Mouse (Mus musculus): Measurements from ENCODE around the gene Eml2.

Gene Eml2

GRCm38 (mm10) chr7:19201660-19202059 is 25.4 kb downstream of the Eml2 start:
- in situ Hi-C loops (cut with MboI, MseI) = no loop called here

DNA sequence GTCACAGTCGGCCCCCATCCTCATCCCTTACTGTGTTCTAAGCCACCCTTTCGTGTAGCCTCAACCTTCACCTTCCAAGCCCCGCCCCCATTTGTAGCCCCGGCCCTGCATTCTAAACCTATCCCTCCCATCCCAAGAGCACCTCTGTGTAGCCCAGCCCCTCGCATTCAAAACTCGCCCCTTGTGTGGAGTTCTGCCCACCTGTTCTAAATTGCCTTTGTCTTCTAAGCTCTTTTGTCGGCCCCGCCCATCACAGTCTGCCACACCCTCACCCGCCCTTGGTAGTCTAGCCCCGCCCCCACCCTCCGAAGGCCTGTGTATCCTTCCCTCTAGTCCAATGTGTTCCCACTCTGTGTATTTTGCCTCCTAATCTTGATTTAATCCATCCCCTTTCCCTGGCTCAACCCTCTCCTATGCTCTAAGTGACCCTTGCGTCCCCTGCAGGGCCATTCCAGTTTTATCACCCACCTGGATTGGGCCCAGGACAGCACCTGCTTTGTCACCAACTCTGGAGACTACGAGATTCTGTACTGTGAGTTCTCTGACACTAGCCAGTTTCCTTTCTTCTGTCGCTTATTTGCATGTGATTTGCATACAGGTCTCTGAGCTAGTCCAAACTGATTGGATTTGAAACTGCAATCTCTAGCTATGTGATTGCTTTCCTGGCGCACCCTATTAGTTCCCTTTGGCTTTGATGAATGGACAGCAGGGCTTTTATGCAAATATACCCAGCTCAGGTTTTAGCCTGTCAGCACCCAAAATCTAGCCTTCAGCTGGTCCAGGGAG is 26.0 kb downstream of the Eml2 start:
- in situ Hi-C loops (cut with MboI, MseI) = no loop called here

DNA sequence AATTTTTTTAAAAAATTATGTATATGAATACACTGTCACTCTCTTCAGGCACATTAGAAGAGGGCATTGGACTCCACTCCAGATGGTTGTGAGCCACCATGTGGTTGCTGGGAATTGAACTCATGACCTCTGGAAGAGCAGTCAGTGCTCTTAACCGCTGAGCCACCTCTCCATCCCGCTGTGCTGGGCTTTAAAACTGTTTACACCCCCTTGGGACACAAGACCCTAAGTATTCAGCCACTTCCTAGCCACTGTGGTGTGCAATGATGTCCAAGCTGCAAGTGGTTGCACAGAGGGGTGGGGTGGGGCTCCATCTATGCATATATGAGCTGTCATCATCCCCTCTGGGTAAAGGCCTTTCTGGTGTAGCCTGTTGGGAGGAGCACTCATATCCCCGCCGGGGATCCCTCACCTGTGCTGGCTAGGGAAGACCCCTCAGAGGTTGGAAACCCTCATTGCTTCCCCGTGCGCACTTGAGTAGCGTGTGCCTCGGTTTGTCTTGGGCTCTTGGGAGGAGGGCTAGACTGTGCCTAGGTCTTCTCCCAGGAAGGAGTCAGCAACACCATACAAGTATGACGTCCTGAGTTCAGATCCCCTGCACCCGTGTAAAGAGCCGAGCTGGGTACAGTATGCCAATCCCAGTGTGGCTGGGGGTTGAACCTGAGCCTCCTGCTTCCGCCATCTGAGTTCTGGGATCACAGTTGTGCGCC is 32.1 kb downstream of the Eml2 start:
- in situ Hi-C loops (cut with MboI, MseI) = no loop called here

GRCm38 (mm10) chr7:19208944-19209472 is 32.8 kb downstream of the Eml2 start:
- in situ Hi-C loops (cut with MboI, MseI) = no loop called here

GRCm38 (mm10) chr7:19209494-19209893 is 33.3 kb downstream of the Eml2 start:
- in situ Hi-C loops (cut with MboI, MseI) = no loop called here

- in situ Hi-C loops (cut with MboI, MseI) = no loop called here
Measured at GRCm38 (mm10) chr7:19210010-19210409, 33.8 kb downstream of the Eml2 start.

DNA sequence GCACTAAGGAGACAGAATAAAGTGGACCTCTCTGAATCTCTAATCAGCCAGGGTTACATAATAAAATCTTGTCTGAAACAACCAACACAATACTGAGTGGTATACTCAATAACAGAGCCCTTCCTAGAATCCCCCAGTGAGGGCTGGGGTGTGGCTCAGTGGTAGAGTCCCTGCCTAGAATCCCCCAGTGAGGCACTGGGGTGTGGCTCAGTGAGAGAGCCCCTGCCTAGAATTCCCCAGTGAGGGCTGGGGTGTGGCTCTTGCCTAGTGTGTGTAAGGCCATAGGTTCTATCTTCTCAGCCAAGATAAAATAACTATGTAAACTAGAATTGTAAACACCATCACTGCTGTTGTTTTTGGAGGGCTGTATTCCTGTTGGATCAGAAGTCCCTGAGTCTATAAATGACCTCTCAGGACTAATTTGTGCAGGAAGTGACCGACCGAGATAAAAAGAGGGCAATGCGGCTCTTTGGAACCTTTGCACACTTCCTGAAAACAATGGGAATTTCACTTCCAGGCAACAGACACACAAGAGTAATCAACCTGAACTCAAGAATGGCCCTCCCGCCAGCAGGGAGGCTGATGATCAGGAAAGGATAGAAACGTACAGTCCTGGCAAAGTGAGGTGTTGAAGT is 34.9 kb downstream of the Eml2 start:
- in situ Hi-C loops (cut with MboI, MseI) = no loop called here

DNA sequence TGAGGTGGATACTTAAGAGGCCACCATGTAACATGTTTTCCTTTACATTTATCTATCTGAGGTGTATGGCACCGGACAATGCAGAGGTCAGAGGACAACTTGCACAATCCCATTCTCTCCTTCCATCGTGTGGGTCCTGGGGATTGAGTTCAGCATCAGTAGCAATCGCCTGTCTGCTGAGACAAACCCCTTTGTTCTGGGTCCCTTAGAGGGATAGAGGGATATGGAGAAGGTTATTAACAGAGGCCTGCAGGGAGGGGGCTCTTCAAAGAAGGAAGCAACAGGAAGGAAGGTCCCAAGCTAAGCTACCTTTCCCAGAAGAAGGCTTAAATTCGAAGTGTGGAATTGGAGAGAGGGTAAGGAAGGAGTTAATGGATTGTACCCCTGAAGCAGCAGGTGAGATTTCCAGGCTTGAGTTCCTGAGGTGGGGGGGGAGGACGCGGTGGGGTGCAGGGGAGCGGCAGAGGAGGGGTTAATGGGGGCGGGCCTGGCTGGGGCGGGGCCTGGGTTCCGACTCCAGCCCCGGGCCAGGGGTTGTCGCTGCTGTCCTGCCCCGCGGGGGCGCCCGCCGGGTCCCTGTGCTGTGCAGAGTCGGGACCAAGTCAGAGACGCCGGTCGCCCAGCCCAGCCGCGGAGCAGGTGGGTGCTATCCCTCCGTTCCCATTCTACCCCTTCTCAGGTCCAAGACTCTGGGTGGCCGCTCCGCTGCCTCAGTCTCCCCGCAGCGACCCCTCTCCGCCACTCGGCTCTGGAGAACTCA is 36.0 kb downstream of the Eml2 start, which contains the start of gene Gpr4:
Gpr4 (plus strand) TSS at position 543 of the 760 bp plus-strand sequence.
- in situ Hi-C loops (cut with MboI, MseI) = no loop called here

DNA sequence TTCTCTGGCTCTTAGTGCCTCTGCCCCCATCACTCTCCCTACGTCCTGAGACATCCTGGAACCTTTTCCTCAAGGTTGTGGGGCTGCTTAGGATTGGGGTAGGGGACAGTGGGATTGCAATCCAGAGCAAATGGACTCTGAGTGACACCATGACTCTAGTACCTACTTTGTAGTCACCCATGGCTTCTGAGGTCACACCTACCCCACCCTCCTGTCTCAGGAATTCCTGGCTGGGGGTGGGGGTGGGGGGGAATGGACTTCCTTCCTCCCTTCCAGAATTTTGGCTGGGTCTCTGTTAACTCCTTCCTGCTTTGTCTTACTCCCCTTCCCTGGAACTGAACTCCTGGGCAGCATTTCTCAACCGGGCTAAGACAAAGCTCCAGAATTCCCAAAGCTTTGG is 37.2 kb downstream of the Eml2 start:
- in situ Hi-C loops (cut with MboI, MseI) = no loop called here

- in situ Hi-C loops (cut with MboI, MseI) = no loop called here
Measured at GRCm38 (mm10) chr7:19214369-19214768, 38.1 kb downstream of the Eml2 start.

- in situ Hi-C loops (cut with MboI, MseI) = loop anchor here (5.0 kb wide), 1 partner anchor 33 kb away; no protein-coding TSS in a partner anchor
Measured at GRCm38 (mm10) chr7:19214940-19215339, 38.7 kb downstream of the Eml2 start.

- in situ Hi-C loops (cut with MboI, MseI) = loop anchor here (5.0 kb wide), 1 partner anchor 35 kb away; no protein-coding TSS in a partner anchor
Measured at GRCm38 (mm10) chr7:19217492-19217891, 41.3 kb downstream of the Eml2 start.

- in situ Hi-C loops (cut with MboI, MseI) = loop anchor here (5.0 kb wide), 1 partner anchor 36 kb away; no protein-coding TSS in a partner anchor
Measured at GRCm38 (mm10) chr7:19217944-19218343, 41.7 kb downstream of the Eml2 start.

DNA sequence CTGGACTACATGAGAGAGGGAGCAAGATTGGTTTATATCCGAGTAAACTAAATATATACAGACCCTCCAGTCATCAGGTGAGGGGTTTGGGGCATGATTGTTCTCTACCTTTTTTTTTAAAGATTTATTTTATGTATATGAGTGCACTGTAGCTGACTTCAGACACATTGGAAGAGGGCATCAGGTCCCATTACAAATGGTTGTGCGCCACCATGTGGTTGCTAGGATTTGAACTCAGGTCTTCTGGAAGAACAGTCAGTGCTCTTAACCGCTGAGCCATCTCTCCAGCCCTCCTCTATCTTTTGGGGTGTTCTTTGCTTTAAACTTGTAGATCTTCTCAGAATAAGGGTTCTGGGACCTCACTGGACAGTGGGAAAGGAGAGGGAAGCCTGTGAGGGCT is 43.8 kb downstream of the Eml2 start:
- in situ Hi-C loops (cut with MboI, MseI) = no loop called here

DNA sequence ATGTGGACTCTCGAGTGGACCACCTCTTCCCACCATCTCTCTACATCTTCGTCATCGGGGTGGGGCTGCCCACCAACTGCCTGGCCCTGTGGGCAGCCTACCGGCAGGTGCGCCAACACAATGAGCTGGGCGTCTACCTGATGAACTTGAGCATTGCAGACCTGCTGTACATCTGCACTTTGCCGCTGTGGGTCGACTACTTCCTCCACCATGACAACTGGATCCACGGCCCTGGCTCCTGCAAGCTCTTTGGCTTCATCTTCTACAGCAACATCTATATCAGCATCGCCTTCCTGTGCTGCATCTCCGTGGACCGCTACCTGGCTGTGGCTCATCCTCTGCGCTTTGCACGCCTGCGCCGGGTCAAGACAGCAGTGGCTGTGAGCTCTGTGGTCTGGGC is 46.0 kb downstream of the Eml2 start:
- in situ Hi-C loops (cut with MboI, MseI) = no loop called here

DNA sequence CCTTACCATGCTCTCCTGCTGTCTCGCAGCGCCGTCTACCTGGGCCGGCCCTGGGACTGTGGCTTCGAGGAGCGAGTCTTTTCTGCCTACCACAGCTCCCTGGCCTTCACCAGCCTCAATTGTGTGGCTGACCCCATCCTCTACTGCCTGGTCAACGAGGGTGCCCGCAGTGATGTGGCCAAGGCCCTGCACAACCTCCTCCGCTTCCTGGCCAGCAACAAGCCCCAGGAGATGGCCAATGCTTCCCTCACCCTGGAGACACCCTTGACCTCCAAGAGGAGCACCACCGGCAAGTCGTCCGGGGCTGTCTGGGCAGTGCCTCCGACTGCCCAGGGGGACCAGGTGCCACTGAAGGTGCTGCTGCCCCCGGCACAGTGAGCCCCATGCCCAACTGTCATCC is 46.7 kb downstream of the Eml2 start:
- in situ Hi-C loops (cut with MboI, MseI) = no loop called here

DNA sequence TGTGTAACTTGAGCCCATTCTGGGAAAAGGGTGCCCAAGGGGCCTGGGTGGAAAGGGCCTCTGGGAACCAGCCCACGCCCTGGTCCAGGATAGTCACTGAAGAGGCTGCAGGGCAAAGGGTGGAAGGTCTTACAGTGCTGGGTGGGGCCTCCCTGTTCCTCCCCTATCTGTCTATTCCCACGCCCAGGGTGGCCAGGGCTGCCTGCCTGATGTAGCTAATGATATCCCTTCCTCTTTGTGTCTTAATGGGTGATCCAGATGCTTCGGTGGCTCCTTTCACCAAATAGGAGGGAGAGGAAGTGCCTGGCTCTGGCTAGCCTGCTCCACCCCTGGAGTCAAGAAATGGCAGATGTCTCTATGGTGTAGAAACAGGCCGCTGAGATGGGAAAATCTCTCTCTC is 48.7 kb downstream of the Eml2 start:
- in situ Hi-C loops (cut with MboI, MseI) = no loop called here

GRCm38 (mm10) chr7:19226817-19227797 is 50.9 kb downstream of the Eml2 start:
- in situ Hi-C loops (cut with MboI, MseI) = no loop called here

DNA sequence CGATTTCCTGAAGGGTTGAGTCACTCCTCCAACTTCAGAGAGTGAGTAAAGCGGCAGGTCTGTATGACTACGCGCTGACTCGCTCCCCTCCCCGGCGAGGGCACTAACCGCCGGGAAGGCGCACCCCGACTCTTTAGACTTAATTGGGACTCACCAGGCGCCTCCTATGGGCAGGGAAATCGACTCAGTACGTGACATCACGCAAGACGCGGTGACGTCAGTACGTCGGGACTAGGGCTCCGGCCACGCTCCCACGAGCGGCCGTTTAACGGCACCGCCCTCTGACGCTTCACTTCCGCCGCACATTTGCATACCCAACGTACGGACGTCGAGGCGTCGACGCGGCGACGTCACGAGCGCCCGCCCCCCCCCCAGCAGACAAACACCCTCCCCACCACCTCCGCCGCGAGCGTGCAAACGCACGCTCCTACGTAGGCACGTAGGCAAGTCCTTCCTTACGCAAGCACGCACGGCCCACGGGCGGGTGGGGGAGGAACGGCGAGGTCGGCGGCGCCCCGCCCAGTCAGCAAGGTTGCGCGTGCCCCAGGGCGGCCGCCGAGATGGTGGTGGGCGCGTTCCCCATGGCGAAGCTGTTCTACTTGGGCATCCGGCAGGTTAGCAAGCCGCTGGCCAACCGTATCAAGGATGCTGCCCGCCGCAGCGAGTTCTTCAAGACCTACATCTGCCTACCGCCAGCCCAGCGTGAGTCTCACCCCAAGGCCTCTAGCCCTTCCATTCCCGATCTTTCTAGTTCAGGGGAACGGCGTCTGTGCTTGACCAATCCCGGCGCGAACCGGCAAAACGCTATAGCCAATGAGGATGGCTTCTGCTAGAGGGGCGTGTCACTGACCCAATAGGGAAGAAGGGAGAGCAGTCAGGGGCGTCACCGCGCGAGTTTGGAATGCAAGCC is 51.9 kb downstream of the Eml2 start, which contains the start of gene Opa3:
Opa3 (plus strand) TSS at position 452 of the 910 bp plus-strand sequence.
- in situ Hi-C loops (cut with MboI, MseI) = no loop called here

Data from T-helper 1 cell (primary cell).